9 mouse cellular contexts compared by ENCODE assay signal in the genomic region with DNA sequence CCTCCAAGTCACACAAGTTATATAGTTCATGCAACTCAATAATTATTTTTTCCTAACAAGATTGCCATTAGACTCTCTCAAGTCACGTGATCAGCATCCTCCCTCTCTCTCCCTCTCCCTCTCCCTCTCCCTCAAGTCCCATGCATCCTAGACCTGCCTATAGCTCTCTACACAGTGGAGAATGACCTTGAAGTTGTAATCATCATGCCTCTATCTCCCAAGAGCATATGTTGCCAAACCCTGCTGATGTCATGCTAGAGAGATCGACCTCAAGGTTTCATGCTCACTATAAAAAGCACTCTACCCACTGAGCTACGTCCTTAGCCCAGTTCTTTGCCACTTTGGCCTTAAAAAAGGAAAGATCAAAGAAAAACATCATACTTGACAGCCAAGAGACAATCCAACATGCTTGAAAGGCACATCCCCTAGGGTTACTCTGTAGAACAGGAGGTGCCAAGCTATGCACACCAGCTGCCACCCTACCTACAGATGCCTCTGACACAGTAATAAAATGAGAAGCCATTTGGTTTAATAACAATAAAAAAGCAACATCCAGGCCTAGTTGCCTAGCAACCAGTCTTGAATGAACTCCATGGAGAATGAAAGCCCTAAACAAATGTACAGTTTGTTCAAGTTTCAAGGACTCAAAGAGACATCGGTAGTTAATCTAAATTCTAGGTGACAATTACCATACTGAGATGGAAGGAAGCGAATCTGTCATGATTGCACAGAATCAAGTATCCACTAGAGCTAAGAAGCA.
A peak's percentile ranks its signal among the peaks of the same experiment; 100 is the strongest.
DNase-seq lines count a peak whose midpoint lies in the region; ATAC-seq and TF ChIP-seq lines count a peak whose summit lies in the region.
"Had no signal": no experiment of that assay in that cellular context is flagged by ENCODE, and none has a peak within 500 bp of the region (broad histone marks: within the 10 kb centered on the region; RNA-seq: fewer than 3 reads in every experiment).

No protein-coding gene starts in this region.

- H3K4me2 ChIP-seq in midbrain, embryonic 12.5 days (replicated peaks): no peak overlapping the region
- no peak overlapping the region for H3K4me2 ChIP-seq in heart, embryonic 12.5 days
- H3K4me2 ChIP-seq: embryonic facial prominence, embryonic 13.5 days had no signal

- H3K9ac ChIP-seq in midbrain, embryonic 12.5 days (replicated peaks): no peak overlapping the region
- H3K9ac ChIP-seq in heart, embryonic 12.5 days: no peak overlapping the region
- H3K9ac ChIP-seq: embryonic facial prominence, embryonic 13.5 days had no signal

- no peaks in the 10 kb centered on the region for H3K9me3 ChIP-seq in midbrain, embryonic 12.5 days
- H3K9me3 ChIP-seq in heart, embryonic 12.5 days (replicated peaks): no peaks in the 10 kb centered on the region
- H3K9me3 ChIP-seq: embryonic facial prominence, embryonic 13.5 days had no signal

- no peaks in the 10 kb centered on the region for H3K36me3 ChIP-seq in midbrain, embryonic 12.5 days
- H3K36me3 ChIP-seq in heart, embryonic 12.5 days: no peaks in the 10 kb centered on the region
- H3K36me3 ChIP-seq: embryonic facial prominence, embryonic 13.5 days had no signal

- peak overlapping the region; percentile 86 for H3K27ac ChIP-seq in layer of hippocampus, adult 2 months
- H3K27ac ChIP-seq in midbrain, embryonic 12.5 days (replicated peaks): no peak overlapping the region
- no peak overlapping the region for H3K27ac ChIP-seq in heart, embryonic 12.5 days (ENCODE audit: poor library complexity, severe bottlenecking)
- H3K27ac ChIP-seq: embryonic facial prominence, embryonic 13.5 days had no signal

- TF ChIP-seq CTCF in layer of hippocampus, adult 2 months (conservative IDR thresholded peaks at IDR 0.05): no peak

- H3K4me3 ChIP-seq in layer of hippocampus, adult 2 months: no peak overlapping the region
- H3K4me3 ChIP-seq in midbrain, embryonic 12.5 days: no peak overlapping the region
- H3K4me3 ChIP-seq in heart, embryonic 12.5 days: no peak overlapping the region
- H3K4me3 ChIP-seq: embryonic facial prominence, embryonic 13.5 days had no signal

- DNase-seq in brain, adult 2 months (ENCODE audit: low read depth, low spot score): peak; percentile 66
- peak; percentile 34 for DNase-seq in c-Kit-positive CD71-positive TER-119-positive erythroid progenitor cells, embryonic 14.5 days (ENCODE audit: low spot score)
- peak; percentile 53 to 66 for DNase-seq in layer of hippocampus, adult 2 months (ENCODE audit: low spot score in 2 of 2)
- no peak for DNase-seq in kidney, postnatal 14 days
- DNase-seq in right cerebral cortex, postnatal 10 days (ENCODE audit: low spot score in 2 of 2): no peak
- DNase-seq: gastrocnemius, postnatal 14 days had no signal

- H3K4me1 ChIP-seq in midbrain, embryonic 12.5 days: peaks cover 10% of the 10 kb centered on the region; the same call in 1 of the 2 replicates
- H3K4me1 ChIP-seq in heart, embryonic 12.5 days (replicated peaks): 0 out of 2 replicates have a peak, but pooled peaks cover 2% of the 10 kb centered on the region

- no peaks in the 10 kb centered on the region for H3K27me3 ChIP-seq in midbrain, embryonic 12.5 days
- H3K27me3 ChIP-seq in heart, embryonic 12.5 days (replicated peaks): no peaks in the 10 kb centered on the region
- H3K27me3 ChIP-seq: embryonic facial prominence, embryonic 13.5 days had no signal

- WGBS in midbrain, embryonic 12.5 days: 71% methylated on average over 5 of the region's 5 CpGs
- whole genome bisulfite sequencing in heart, embryonic 12.5 days: 81% methylated on average over 5 of the region's 5 CpGs

- peak; percentile 56 for ATAC-seq in midbrain, embryonic 12.5 days (ENCODE audit: low FRiP score, low read depth)
- ATAC-seq in heart, embryonic 12.5 days (ENCODE audit: insufficient number of reproducible peaks, low FRiP score): no peak

Comparison
In these comparisons a context has a peak if more than half of its experiments do, and no peak if none do; other contexts are left out.
1. DNase-seq: peak in brain, adult 2 months (single experiment), c-Kit-positive CD71-positive TER-119-positive erythroid progenitor cells, embryonic 14.5 days (single experiment) and layer of hippocampus, adult 2 months (2 of 2); none in kidney, postnatal 14 days (single experiment) and right cerebral cortex, postnatal 10 days (0 of 2).